Mouse (Mus musculus) CH12.LX (cell line): ENCODE measurements around the gene Cit.

Experiments
- CTCF ChIP-seq, 2 experiments: IDR thresholded peaks in 1 of 2; conservative IDR thresholded peaks in 1 of 2; 2 replicates each; pipeline ENCODE4 v1.5.1; 2011 to 2012; ENCODE audit warnings: low read depth in 2 of 2, low read length in 2 of 2, improper control_type of control experiment in 1 of 2, inconsistent platforms in 1 of 2, mild to moderate bottlenecking in 1 of 2, moderate library complexity in 1 of 2
- EP300 ChIP-seq: IDR thresholded peaks from 2 replicates; pipeline ENCODE4 v1.6.1; 2011; ENCODE audit warnings: low read length, improper control_type of control experiment
- NELFE ChIP-seq: IDR thresholded peaks from 2 replicates; pipeline ENCODE4 v1.6.1; 2011; ENCODE audit warnings: low read depth, low read length, improper control_type of control experiment
- USF1 ChIP-seq: IDR thresholded peaks from 2 replicates; pipeline ENCODE4 v1.6.1; 2014; ENCODE audit warnings: low read depth, mild to moderate bottlenecking, inconsistent platforms, low read length, improper control_type of control experiment

- TF ChIP-seq USF1 (no peak), EP300 (no peak), NELFE (no peak), CTCF (conservative IDR thresholded peaks at IDR 0.05 in 1 of 2, IDR thresholded peaks at IDR 0.05 in 1 of 2; ENCODE audit: low read depth in 2 of 2, low read length in 2 of 2) (no peak)
Measured at GRCm38 (mm10) chr5:115918597-115919351, 73.7 kb downstream of the Cit start.
